Mouse (Mus musculus) CH12.LX (cell line): ENCODE measurements around the gene Anks3. TPM values are rescaled to one million over a fixed set of nuclear protein-coding genes. Genes with fewer than 3 reads are reported as not detected.
A peak's percentile ranks its signal among the peaks of the same experiment; 100 is the strongest.

ENCODE experiments used
- DNase-seq: peaks from one replicate; pipeline ENCODE4 v3.0.0-alpha.2; 2013; ENCODE audit errors: extremely low read depth
- H3K27ac ChIP-seq: 2 replicates; pipeline ENCODE4 v1.5.1; 2012; ENCODE audit warnings: low read depth, mild to moderate bottlenecking, control low read depth, moderate library complexity; ENCODE audit not compliant: insufficient read depth
- H3K27me3 ChIP-seq: replicated peaks from 2 replicates; pipeline ENCODE3; 2012; ENCODE audit warnings: inconsistent platforms
- H3K36me3 ChIP-seq, 2 experiments: replicated peaks in 1 of 2; 2 replicates each; pipeline versions ENCODE3 to v1.6.1; 2012; ENCODE audit warnings: inconsistent platforms in 1 of 2, low read length in 1 of 2, mild to moderate bottlenecking in 1 of 2, mixed read lengths in 1 of 2, moderate library complexity in 1 of 2; ENCODE audit not compliant: control insufficient read depth in 1 of 2, insufficient read depth in 1 of 2
- H3K4me1 ChIP-seq, 2 experiments: 2 replicates each; pipeline ENCODE4 v1.6.1; 2012; ENCODE audit warnings: inconsistent platforms in 1 of 2, moderate library complexity in 1 of 2; ENCODE audit not compliant: insufficient read depth in 2 of 2, control insufficient read depth in 1 of 2
- H3K4me2 ChIP-seq: 2 replicates; pipeline ENCODE4 v1.6.1; 2012; ENCODE audit warnings: low read depth, mild to moderate bottlenecking, control low read depth; ENCODE audit not compliant: poor library complexity, insufficient read depth, severe bottlenecking
- H3K4me3 ChIP-seq, 3 experiments: fragments of 150-350 bp in 1 of 3; sonication (generic) in 1 of 3; replicated peaks in 1 of 3; 2 replicates each; pipeline versions ENCODE3 to v1.5.1; 2011 to 2012; ENCODE audit warnings: low read depth in 2 of 3, low read length in 2 of 3, mild to moderate bottlenecking in 2 of 3, moderate library complexity in 2 of 3, control low read depth in 1 of 3, improper control_type of control experiment in 1 of 3, inconsistent platforms in 1 of 3, mixed read lengths in 1 of 3; ENCODE audit not compliant: poor library complexity in 1 of 3
- H3K79me2 ChIP-seq: replicated peaks from 2 replicates; pipeline ENCODE4 v1.6.1; 2012; ENCODE audit warnings: mild to moderate bottlenecking, moderate library complexity; ENCODE audit not compliant: control insufficient read depth, poor library complexity, insufficient read depth, severe bottlenecking; ENCODE audit errors: extremely low read depth
- H3K9ac ChIP-seq: 2 replicates; pipeline ENCODE4 v1.6.1; 2012; ENCODE audit warnings: low read depth, mild to moderate bottlenecking, control low read depth, moderate library complexity; ENCODE audit not compliant: insufficient read depth
- H3K9me3 ChIP-seq: replicated peaks from 2 replicates; pipeline ENCODE3; 2012; ENCODE audit warnings: low read length, inconsistent platforms, mixed read lengths
- BHLHE40 ChIP-seq: IDR thresholded peaks from 2 replicates; pipeline ENCODE4 v1.6.1; 2011; ENCODE audit warnings: mild to moderate bottlenecking, low read depth, low read length, improper control_type of control experiment
- CHD1 ChIP-seq: IDR thresholded peaks from 2 replicates; pipeline ENCODE4 v1.6.1; 2012; ENCODE audit warnings: low read depth, low read length, improper control_type of control experiment, inconsistent platforms
- CHD2 ChIP-seq: IDR thresholded peaks from 2 replicates; pipeline ENCODE4 v1.6.1; 2011; ENCODE audit warnings: low read length, improper control_type of control experiment
- CTCF ChIP-seq, 2 experiments: IDR thresholded peaks in 1 of 2; conservative IDR thresholded peaks in 1 of 2; 2 replicates each; pipeline ENCODE4 v1.5.1; 2011 to 2012; ENCODE audit warnings: low read depth in 2 of 2, low read length in 2 of 2, improper control_type of control experiment in 1 of 2, inconsistent platforms in 1 of 2, mild to moderate bottlenecking in 1 of 2, moderate library complexity in 1 of 2
- E2F4 ChIP-seq: IDR thresholded peaks from 2 replicates; pipeline ENCODE4 v1.6.1; 2011; ENCODE audit warnings: low read depth, low read length, improper control_type of control experiment; ENCODE audit not compliant: insufficient replicate concordance
- ELF1 ChIP-seq: IDR thresholded peaks from 2 replicates; pipeline ENCODE4 v1.6.1; 2014; ENCODE audit warnings: low read depth, mild to moderate bottlenecking, inconsistent platforms, low read length, improper control_type of control experiment
- EP300 ChIP-seq: IDR thresholded peaks from 2 replicates; pipeline ENCODE4 v1.6.1; 2011; ENCODE audit warnings: low read length, improper control_type of control experiment
- ETS1 ChIP-seq: conservative IDR thresholded peaks from 2 replicates; pipeline ENCODE4 v1.6.1; 2012; ENCODE audit warnings: low read depth, mild to moderate bottlenecking, inconsistent platforms, low read length, improper control_type of control experiment, moderate library complexity
- GABPA ChIP-seq: IDR thresholded peaks from 2 replicates; pipeline ENCODE4 v1.6.1; 2012; ENCODE audit warnings: low read depth, low read length, improper control_type of control experiment, inconsistent platforms; ENCODE audit not compliant: insufficient replicate concordance
- HCFC1 ChIP-seq: IDR thresholded peaks from 2 replicates; pipeline ENCODE4 v1.6.1; 2012; ENCODE audit warnings: low read depth, mild to moderate bottlenecking, inconsistent platforms, low read length, improper control_type of control experiment
- IRF4 ChIP-seq: IDR thresholded peaks from 2 replicates; pipeline ENCODE4 v1.6.1; 2014; ENCODE audit warnings: low read depth, mild to moderate bottlenecking, inconsistent platforms, low read length, improper control_type of control experiment
- JUN ChIP-seq: IDR thresholded peaks from 2 replicates; pipeline ENCODE4 v1.6.1; 2011; ENCODE audit warnings: low read depth, mild to moderate bottlenecking, low read length, improper control_type of control experiment, moderate library complexity; ENCODE audit not compliant: insufficient read depth
- JUND ChIP-seq: conservative IDR thresholded peaks from 2 replicates; pipeline ENCODE4 v1.6.1; 2011; ENCODE audit warnings: low read depth, low read length, improper control_type of control experiment
- KAT2A ChIP-seq: IDR thresholded peaks from 2 replicates; pipeline ENCODE4 v1.6.1; 2012; ENCODE audit warnings: low read length, improper control_type of control experiment, inconsistent platforms; ENCODE audit not compliant: insufficient replicate concordance
- MAFK ChIP-seq: IDR thresholded peaks from 2 replicates; pipeline ENCODE4 v1.6.1; 2011; ENCODE audit warnings: low read length, improper control_type of control experiment; ENCODE audit not compliant: insufficient replicate concordance
- MAX ChIP-seq: IDR thresholded peaks from 2 replicates; pipeline ENCODE4 v1.6.1; 2011; ENCODE audit warnings: low read length, improper control_type of control experiment
- MAZ ChIP-seq: IDR thresholded peaks from 2 replicates; pipeline ENCODE4 v1.6.1; 2012; ENCODE audit warnings: low read depth, mild to moderate bottlenecking, inconsistent platforms, low read length, improper control_type of control experiment, moderate library complexity
- MEF2A ChIP-seq: IDR thresholded peaks from 2 replicates; pipeline ENCODE4 v1.6.1; 2014; ENCODE audit warnings: low read depth, mild to moderate bottlenecking, inconsistent platforms, low read length, improper control_type of control experiment, borderline replicate concordance
- MXI1 ChIP-seq: IDR thresholded peaks from 2 replicates; pipeline ENCODE4 v1.6.1; 2011; ENCODE audit warnings: mild to moderate bottlenecking, low read depth, low read length, improper control_type of control experiment
- MYC ChIP-seq: IDR thresholded peaks from 2 replicates; pipeline ENCODE4 v1.6.1; 2011; ENCODE audit warnings: low read depth, mild to moderate bottlenecking, improper control_type of control experiment, low read length
- NELFE ChIP-seq: IDR thresholded peaks from 2 replicates; pipeline ENCODE4 v1.6.1; 2011; ENCODE audit warnings: low read depth, low read length, improper control_type of control experiment
- NRF1 ChIP-seq: IDR thresholded peaks from 2 replicates; pipeline ENCODE4 v1.6.1; 2014; ENCODE audit warnings: low read depth, mild to moderate bottlenecking, inconsistent platforms, low read length, improper control_type of control experiment, moderate library complexity
- PAX5 ChIP-seq: IDR thresholded peaks from 2 replicates; pipeline ENCODE4 v1.6.1; 2012; ENCODE audit warnings: low read length, inconsistent platforms, mixed read lengths
- POLR2A ChIP-seq: IDR thresholded peaks from 2 replicates; pipeline ENCODE4 v1.6.1; 2011; ENCODE audit warnings: low read depth, mild to moderate bottlenecking, improper control_type of control experiment, low read length
- POLR2AphosphoS2 ChIP-seq: IDR thresholded peaks from 2 replicates; pipeline ENCODE4 v1.6.1; 2011; ENCODE audit warnings: low read depth, low read length, improper control_type of control experiment
- RAD21 ChIP-seq: IDR thresholded peaks from 2 replicates; pipeline ENCODE4 v1.6.1; 2011; ENCODE audit warnings: low read depth, mild to moderate bottlenecking, low read length, improper control_type of control experiment, moderate library complexity
- RCOR1 ChIP-seq: conservative IDR thresholded peaks from 2 replicates; pipeline ENCODE4 v1.6.1; 2012; ENCODE audit warnings: low read depth, mild to moderate bottlenecking, inconsistent platforms, low read length, improper control_type of control experiment
- SIN3A ChIP-seq: IDR thresholded peaks from 2 replicates; pipeline ENCODE4 v1.6.1; 2012; ENCODE audit warnings: low read length, improper control_type of control experiment, inconsistent platforms
- SMC3 ChIP-seq: IDR thresholded peaks from 2 replicates; pipeline ENCODE4 v1.6.1; 2011; ENCODE audit warnings: low read depth, low read length, improper control_type of control experiment
- TBP ChIP-seq: conservative IDR thresholded peaks from 2 replicates; pipeline ENCODE4 v1.6.1; 2011; ENCODE audit warnings: low read depth, low read length, improper control_type of control experiment
- TCF12 ChIP-seq: IDR thresholded peaks from 2 replicates; pipeline ENCODE4 v1.6.1; 2014; ENCODE audit warnings: low read depth, mild to moderate bottlenecking, inconsistent platforms, low read length, improper control_type of control experiment
- UBTF ChIP-seq: IDR thresholded peaks from 2 replicates; pipeline ENCODE4 v1.6.1; 2012; ENCODE audit warnings: low read depth, mild to moderate bottlenecking, inconsistent platforms, low read length, improper control_type of control experiment, moderate library complexity
- USF1 ChIP-seq: IDR thresholded peaks from 2 replicates; pipeline ENCODE4 v1.6.1; 2014; ENCODE audit warnings: low read depth, mild to moderate bottlenecking, inconsistent platforms, low read length, improper control_type of control experiment
- USF2 ChIP-seq: conservative IDR thresholded peaks from 2 replicates; pipeline ENCODE4 v1.6.1; 2011; ENCODE audit warnings: low read depth, low read length, improper control_type of control experiment
- ZC3H11A ChIP-seq: IDR thresholded peaks from 2 replicates; pipeline ENCODE4 v1.6.1; 2012; ENCODE audit warnings: low read depth, mild to moderate bottlenecking, inconsistent platforms, low read length, improper control_type of control experiment
- ZKSCAN1 ChIP-seq: IDR thresholded peaks from 2 replicates; pipeline ENCODE4 v1.6.1; 2012; ENCODE audit warnings: low read depth, inconsistent platforms, low read length, improper control_type of control experiment, borderline replicate concordance
- ZMIZ1 ChIP-seq: IDR thresholded peaks from 2 replicates; pipeline ENCODE4 v1.6.1; 2012; ENCODE audit warnings: low read depth, mild to moderate bottlenecking, inconsistent platforms, low read length, improper control_type of control experiment
- ZNF384 ChIP-seq: IDR thresholded peaks from 2 replicates; pipeline ENCODE4 v1.6.1; 2012; ENCODE audit warnings: low read depth, low read length, improper control_type of control experiment, inconsistent platforms
- dilution Hi-C: fragments of 300-500 bp; cut with MboI; formaldehyde crosslinking; loops from 2 replicates; pipeline ENCODE4 v1.14.3; 2020; ENCODE audit warnings: low sequenced_read_pairs; ENCODE audit not compliant: extremely low pct_unique_long_range_greater_than_20kb, extremely low pct_ligation_motif_present
- in situ Hi-C: fragments of 300-500 bp; cut with MboI; formaldehyde crosslinking; loops from 3 replicates; pipeline ENCODE4 v1.14.3; 2019; ENCODE audit warnings: low sequenced_read_pairs, low pct_ligation_motif_present, low pct_unique_long_range_greater_than_20kb, mixed read lengths
- polyA plus RNA-seq: library from polyadenylated mRNA; unstranded; fragments of >175 nt; gene quantifications from 2 replicates; pipeline ENCODE4 v1.2.1, GENCODE M21; 2012; ENCODE audit warnings: low read depth; ENCODE audit not compliant: insufficient read length
- total RNA-seq, 2 experiments: library from RNA; depleted of rRNA; stranded (reverse); fragments of 300-350 nt in 1 of 2; fragments of >200 nt in 1 of 2; gene quantifications; 2 replicates each; pipeline ENCODE4 v1.2.3; 2012 to 2014

Gene Anks3
- total and polyA plus RNA-seq, 3 experiments = 17.0 to 34.9 (median 24.4) TPM

DNA sequence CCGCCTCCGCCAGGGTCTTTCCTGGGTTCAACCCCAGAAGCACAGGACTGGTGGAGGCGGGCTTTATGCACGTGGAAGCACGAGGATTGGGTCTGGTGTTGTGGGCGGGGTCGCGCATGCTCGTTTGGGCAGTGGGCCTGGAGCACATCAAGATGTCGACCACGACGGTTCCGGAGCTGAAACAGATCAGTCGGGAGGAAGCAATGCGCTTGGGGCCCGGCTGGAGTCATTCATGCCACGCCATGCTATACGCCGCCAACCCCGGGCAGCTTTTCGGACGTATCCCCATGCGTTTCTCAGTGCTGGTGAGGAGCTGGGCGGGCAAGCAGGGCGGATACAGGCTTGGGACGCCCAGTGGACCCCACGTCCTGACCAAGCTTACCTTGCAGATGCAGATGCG, 25.0 kb downstream of the Anks3 start:
- peaks cover 58 to 80% of the 10 kb centered on the region in 2 experiments for H3K36me3 ChIP-seq
- dilution Hi-C loops (no loop called here), in situ Hi-C loops (no loop called here)
- H3K79me2 ChIP-seq = peaks cover 13% of the 10 kb centered on the region
- TF ChIP-seq ETS1 (no peak), POLR2AphosphoS2 (peak; percentile 95), GABPA (no peak), USF2 (no peak), ZC3H11A (no peak), SIN3A (peak; percentile 89), MYC (no peak), E2F4 (no peak), BHLHE40 (peak; percentile 79), RCOR1 (no peak), ZKSCAN1 (no peak), PAX5 (no peak), HCFC1 (peak; percentile 71), MXI1 (peak; percentile 86), SMC3 (no peak), POLR2A (peak; percentile 97), CHD2 (peak; percentile 73), ZNF384 (no peak), MEF2A (no peak; the same call in 1 of the 2 replicates), USF1 (peak; percentile 26), MAZ (0 out of 2 replicates have a peak, but pooled peaks have one; percentile 44), TBP (peak; percentile 72), JUN (no peak), JUND (no peak), NELFE (peak; percentile 91), ELF1 (peak; percentile 76), UBTF (no peak), RAD21 (no peak), CTCF (conservative IDR thresholded peaks at IDR 0.05 in 1 of 2, IDR thresholded peaks at IDR 0.05 in 1 of 2; ENCODE audit: low read depth in 2 of 2, low read length in 2 of 2) (no peak), NRF1 (peak; percentile 90), KAT2A (no peak), EP300 (no peak), MAFK (no peak), ZMIZ1 (peak; percentile 74), CHD1 (no peak), MAX (peak; percentile 89), IRF4 (no peak), TCF12 (peak; percentile 95)
- no peaks in the 10 kb centered on the region for H3K9me3 ChIP-seq
- peak; percentile 99 for DNase-seq
- H3K27me3 ChIP-seq = no peaks in the 10 kb centered on the region
- peak overlapping the region; percentile 74 to 98 (median 87) for H3K4me3 ChIP-seq
- peak overlapping the region; percentile 60 for H3K4me2 ChIP-seq
- peak overlapping the region; percentile 80 for H3K9ac ChIP-seq
- H3K4me1 ChIP-seq = peaks cover 8 to 23% of the 10 kb centered on the region in 2 experiments
- peak overlapping the region; percentile 43 for H3K27ac ChIP-seq
